Mouse (Mus musculus) NIH3T3 (cell line): ENCODE results near the gene Exoc5.

ENCODE experiments used
- DNase-seq: peaks from one replicate; pipeline ENCODE4 v3.0.0-alpha.2; 2012; ENCODE audit warnings: low read depth

The Exoc5 gene

GRCm38 (mm10) chr14:49066274-49066823 is at the start of gene Exoc5:
Gene Exoc5 (minus strand): TSS chr14:49066653.
- DNase-seq: peak; percentile 94

GRCm38 (mm10) chr14:49091755-49092154 is 25.3 kb upstream of the Exoc5 start:
- peak; percentile 11 for DNase-seq

GRCm38 (mm10) chr14:49091277-49091676 is 24.8 kb upstream of the Exoc5 start:
- DNase-seq: no peak

- DNase-seq: no peak
Measured at GRCm38 (mm10) chr14:49090102-49090501, 23.6 kb upstream of the Exoc5 start.

GRCm38 (mm10) chr14:49089461-49090058 is 23.1 kb upstream of the Exoc5 start:
- no peak for DNase-seq

GRCm38 (mm10) chr14:49088155-49089048 is 21.9 kb upstream of the Exoc5 start:
- DNase-seq: no peak

GRCm38 (mm10) chr14:49086522-49086921 is 20.1 kb upstream of the Exoc5 start:
- no peak for DNase-seq

GRCm38 (mm10) chr14:49078820-49079219 is 12.4 kb upstream of the Exoc5 start:
- no peak for DNase-seq

GRCm38 (mm10) chr14:49074361-49074760 is 7.9 kb upstream of the Exoc5 start:
- peak; percentile 14 for DNase-seq

- DNase-seq: peak; percentile 59
Measured at GRCm38 (mm10) chr14:49073896-49074295, 7.4 kb upstream of the Exoc5 start.

GRCm38 (mm10) chr14:49072837-49073236 is 6.4 kb upstream of the Exoc5 start:
- peak; percentile 14 for DNase-seq

- no peak for DNase-seq
Measured at GRCm38 (mm10) chr14:49065529-49066273, 752 bp downstream of the Exoc5 start, which contains the start of gene Ap5m1. Gene Ap5m1 (plus strand): TSS chr14:49066097.

- peak; percentile 62 for DNase-seq
Measured at GRCm38 (mm10) chr14:49063838-49064237, 2.6 kb downstream of the Exoc5 start.

- DNase-seq: no peak
Measured at GRCm38 (mm10) chr14:49049492-49049891, 17.0 kb downstream of the Exoc5 start.

- DNase-seq: no peak
Measured at GRCm38 (mm10) chr14:49045610-49046009, 20.8 kb downstream of the Exoc5 start.

GRCm38 (mm10) chr14:49028991-49029390 is 37.5 kb downstream of the Exoc5 start:
- DNase-seq: no peak

- DNase-seq: no peak
Measured at GRCm38 (mm10) chr14:49027779-49028368, 38.6 kb downstream of the Exoc5 start.

- DNase-seq: no peak
Measured at GRCm38 (mm10) chr14:49027040-49027778, 39.2 kb downstream of the Exoc5 start.

GRCm38 (mm10) chr14:49019765-49020164 is 46.7 kb downstream of the Exoc5 start:
- DNase-seq: no peak

GRCm38 (mm10) chr14:49008399-49009189 is 57.9 kb downstream of the Exoc5 start:
- no peak for DNase-seq
